Mouse (Mus musculus) v-Abl transformed pro-B cells (cell line): ENCODE measurements around the gene Igf2bp2.

Experiments
- in situ Hi-C, 2 experiments: fragments of 400-800 bp; cut with MboI; formaldehyde crosslinking; loops; one replicate each; pipeline ENCODE4 v1.15.1; 2025; ENCODE audit not compliant: unreplicated experiment in 2 of 2

Igf2bp2 gene

DNA sequence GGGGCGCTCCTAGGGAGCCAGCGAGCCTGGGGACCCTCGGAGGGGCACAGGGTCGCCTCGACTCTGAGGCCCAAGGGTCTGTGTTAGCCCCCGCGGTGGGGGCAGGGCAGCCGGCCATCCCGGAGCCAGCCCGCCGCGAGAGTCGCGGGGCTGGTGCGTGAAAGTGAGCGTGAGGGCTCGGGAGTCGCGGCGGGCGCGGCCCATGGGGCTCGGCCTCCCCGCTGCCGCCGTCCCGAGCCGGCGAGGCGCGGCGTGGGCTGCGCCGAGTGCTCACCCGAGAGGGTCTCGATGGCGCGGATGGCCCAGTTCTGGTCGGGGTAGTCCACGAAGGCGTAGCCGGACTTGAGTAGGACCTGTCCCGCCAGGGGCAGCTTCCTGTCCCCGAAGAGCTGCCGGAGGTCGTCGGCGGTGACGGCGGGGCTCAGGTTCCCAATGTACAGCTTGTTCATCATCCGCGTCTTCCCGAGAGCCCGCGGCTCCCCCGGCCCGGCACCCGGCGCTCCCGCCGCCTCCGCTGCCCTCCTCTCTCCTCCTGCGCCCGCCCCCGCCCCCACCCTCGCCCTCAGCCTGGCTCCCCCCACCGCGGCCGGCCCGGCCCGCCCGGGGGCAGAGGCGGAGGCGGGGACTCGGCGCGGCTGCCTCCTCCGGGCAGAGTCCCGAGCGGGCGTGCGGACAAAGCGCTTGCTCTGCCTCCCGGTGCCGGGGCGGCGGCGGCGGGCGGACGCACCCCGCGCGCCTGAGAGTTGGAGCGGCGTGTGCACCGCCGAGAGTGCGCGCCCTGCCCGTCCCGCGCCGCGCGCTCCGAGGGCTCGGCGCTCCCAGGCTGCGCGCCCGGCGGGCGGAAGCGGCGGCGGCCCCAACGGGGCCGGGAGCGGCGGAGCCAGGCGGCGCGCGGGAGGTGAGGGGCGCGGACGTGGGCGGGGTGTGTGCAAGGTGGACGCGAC, at the start of gene Igf2bp2:
TSS of gene Igf2bp2 (minus strand) at position 788 of the 944 bp plus-strand sequence.
- in situ Hi-C loops, result no loop called here

- in situ Hi-C loops, result no loop called here
Observed at GRCm38 (mm10) chr16:22203501-22203900, 40.4 kb upstream of the Igf2bp2 start.

- in situ Hi-C loops, result no loop called here
Observed at GRCm38 (mm10) chr16:22201858-22202257, 38.8 kb upstream of the Igf2bp2 start.

GRCm38 (mm10) chr16:22200476-22200875, 37.4 kb upstream of the Igf2bp2 start:
- in situ Hi-C loops, result no loop called here

GRCm38 (mm10) chr16:22187366-22187765, 24.3 kb upstream of the Igf2bp2 start:
- in situ Hi-C loops, result no loop called here

- in situ Hi-C loops, result no loop called here
Observed at GRCm38 (mm10) chr16:22185411-22185810, 22.3 kb upstream of the Igf2bp2 start.

DNA sequence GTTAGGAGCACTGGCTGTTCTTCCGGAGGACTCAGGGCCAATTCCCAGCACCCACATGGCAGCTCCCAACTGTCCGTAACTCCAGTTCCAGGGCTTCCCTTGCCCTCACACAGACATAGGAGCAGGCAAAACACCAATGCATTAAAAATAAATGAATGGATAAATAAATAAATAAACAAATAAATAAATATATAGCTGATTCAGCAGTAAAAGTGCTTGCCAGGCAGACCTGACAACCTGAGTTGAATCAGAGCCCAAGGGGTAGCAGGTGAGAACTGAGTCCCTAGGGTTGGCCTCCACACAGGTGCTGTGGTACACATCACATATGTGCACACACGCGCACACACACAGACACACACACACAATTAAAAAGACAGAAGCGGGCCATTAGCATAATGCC, 21.0 kb upstream of the Igf2bp2 start:
- in situ Hi-C loops, result no loop called here

- in situ Hi-C loops, result no loop called here
Observed at GRCm38 (mm10) chr16:22182286-22182685, 19.2 kb upstream of the Igf2bp2 start.

- in situ Hi-C loops, result no loop called here
Observed at GRCm38 (mm10) chr16:22178793-22179192, 15.7 kb upstream of the Igf2bp2 start.

- in situ Hi-C loops, result no loop called here
Observed at GRCm38 (mm10) chr16:22177999-22178398, 14.9 kb upstream of the Igf2bp2 start.

GRCm38 (mm10) chr16:22168731-22169130, 5.6 kb upstream of the Igf2bp2 start:
- in situ Hi-C loops, result no loop called here

- in situ Hi-C loops, result no loop called here
Observed at GRCm38 (mm10) chr16:22165556-22165955, 2.5 kb upstream of the Igf2bp2 start.

DNA sequence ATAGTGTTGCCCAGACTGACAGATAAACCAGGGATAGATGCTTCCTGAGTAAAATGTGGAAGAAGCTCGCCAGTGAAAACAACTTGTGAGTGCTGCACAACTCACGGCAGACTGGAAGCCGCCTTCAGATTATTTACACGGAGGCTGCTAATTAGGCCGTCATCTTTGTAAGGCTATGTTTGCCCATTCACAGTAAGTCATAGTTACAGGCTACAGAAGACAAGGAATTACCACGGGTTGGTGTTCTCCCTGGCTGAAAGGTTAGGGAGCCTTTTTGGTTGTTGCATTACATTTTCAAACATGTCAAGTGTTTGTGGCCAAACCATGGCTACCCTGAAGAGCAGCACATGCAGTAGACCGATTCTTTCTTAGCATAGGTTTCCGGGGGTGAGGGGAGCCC, 1.3 kb upstream of the Igf2bp2 start:
- in situ Hi-C loops, result no loop called here

- in situ Hi-C loops, result no loop called here
Observed at GRCm38 (mm10) chr16:22163456-22163851, 355 bp upstream of the Igf2bp2 start.

DNA sequence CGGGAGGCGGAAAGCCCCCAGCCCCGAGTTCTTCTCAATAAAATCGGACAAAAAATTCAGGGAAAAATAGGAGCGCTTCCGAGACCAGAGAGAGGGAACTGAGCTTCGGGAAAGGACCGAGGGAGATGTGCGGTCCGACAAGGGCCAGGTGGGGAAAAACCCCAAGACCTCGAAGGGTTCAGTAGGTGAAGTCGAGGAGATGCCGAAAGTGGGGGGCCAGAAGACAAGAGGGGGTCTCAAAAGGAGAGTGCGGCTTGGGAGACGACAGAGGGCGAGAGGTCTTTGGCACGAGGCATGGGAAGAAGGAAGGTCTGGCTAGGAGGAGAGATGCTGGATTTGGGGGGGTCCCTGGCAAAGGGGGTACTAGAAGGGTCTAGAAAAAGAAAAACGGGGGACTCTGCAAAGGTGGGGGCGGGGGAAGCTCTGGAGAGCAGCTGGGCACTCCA, 1.0 kb downstream of the Igf2bp2 start:
- in situ Hi-C loops, result no loop called here

DNA sequence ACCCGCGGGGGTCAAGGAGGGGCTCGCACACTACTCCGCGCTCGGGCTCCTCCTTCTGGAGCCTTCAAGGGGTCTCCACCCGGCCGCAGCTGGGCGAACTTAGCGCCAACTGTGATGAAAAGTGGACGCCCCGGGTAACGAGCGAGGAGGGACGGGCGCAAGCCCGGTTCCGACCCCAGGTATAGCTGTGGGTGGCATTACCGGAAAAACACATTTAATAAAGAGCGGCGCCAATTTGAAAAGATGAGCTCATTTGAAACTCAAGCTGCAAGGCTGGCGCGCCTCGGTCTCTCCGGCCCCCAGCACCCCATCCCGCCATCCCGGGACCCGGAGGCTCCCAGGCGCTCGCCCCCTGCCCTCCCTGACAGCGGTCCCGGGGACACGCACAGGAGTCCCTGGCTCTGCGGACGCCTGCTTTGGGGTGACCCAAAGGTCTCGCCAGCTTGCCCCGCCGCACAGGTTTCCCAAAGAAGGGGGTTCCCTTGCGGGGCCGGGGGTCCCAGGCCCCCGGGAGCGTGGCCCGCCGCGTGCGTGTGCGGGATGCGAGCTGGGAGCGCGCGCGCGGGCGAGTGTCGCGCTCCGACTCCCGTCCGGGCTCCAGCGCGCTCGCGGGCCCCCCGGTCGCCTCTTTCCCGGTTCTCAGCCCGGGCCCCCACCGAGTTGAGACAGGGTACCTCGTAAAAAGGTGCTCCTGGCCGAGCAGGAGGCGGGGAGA, 1.6 kb downstream of the Igf2bp2 start:
- in situ Hi-C loops, result no loop called here

DNA sequence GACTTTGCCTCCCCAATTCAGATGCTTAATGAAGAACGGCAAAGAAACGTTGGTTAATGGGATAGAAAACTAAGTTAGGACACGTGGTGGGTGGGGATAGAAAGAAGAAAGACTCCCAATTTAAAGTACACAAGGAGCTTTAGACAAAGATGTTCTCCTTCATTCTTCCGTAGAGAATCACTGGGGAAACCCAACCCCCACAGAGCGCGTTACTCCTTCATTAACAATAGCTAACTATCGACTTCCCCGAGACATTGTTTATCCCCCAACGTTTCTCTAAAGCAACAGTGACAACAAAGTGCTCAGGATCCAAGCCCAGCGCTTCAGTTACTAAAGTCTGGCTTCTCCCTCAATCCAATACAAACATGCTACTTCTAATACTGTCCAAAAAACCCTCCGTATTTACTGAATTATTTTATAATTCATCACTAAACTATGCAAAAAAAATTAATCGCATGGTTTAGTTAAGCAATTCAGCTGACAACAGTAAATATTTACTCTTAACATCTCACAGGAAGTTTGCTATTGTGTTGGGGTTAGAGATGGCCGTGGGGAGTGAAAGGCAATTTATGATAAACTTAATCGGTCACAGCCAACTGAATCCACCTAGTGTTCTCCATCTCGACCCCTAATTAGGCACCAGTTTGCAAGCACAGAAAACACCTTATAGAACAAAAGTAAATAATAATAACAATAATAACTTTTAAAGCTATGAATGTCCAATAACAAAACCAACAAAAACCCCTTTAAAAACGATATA, 2.5 kb downstream of the Igf2bp2 start:
- in situ Hi-C loops, result no loop called here

GRCm38 (mm10) chr16:22152941-22153444, 10.1 kb downstream of the Igf2bp2 start:
- in situ Hi-C loops, result no loop called here

GRCm38 (mm10) chr16:22151706-22152315, 11.3 kb downstream of the Igf2bp2 start:
- in situ Hi-C loops, result no loop called here

- in situ Hi-C loops, result no loop called here
Observed at GRCm38 (mm10) chr16:22150421-22150820, 12.7 kb downstream of the Igf2bp2 start.
